Mouse (Mus musculus) cortical plate, adult 2 months (tissue): ENCODE results near the gene Exosc3.
A peak's percentile ranks its signal among the peaks of the same experiment; 100 is the strongest.

Source experiments
- CTCF ChIP-seq: fragments of 200-500 bp; IDR thresholded peaks from 2 replicates; pipeline ENCODE4 v1.5.1; 2011; ENCODE audit warnings: mild to moderate bottlenecking, control low read depth, low read length; ENCODE audit not compliant: insufficient read depth; ENCODE audit errors: extremely low read depth
- POLR2A ChIP-seq: fragments of 200-500 bp; IDR thresholded peaks from 2 replicates; pipeline ENCODE4 v1.6.1; 2011; ENCODE audit warnings: mild to moderate bottlenecking, low read length, control low read depth; ENCODE audit not compliant: insufficient read depth; ENCODE audit errors: extremely low read depth

DNA sequence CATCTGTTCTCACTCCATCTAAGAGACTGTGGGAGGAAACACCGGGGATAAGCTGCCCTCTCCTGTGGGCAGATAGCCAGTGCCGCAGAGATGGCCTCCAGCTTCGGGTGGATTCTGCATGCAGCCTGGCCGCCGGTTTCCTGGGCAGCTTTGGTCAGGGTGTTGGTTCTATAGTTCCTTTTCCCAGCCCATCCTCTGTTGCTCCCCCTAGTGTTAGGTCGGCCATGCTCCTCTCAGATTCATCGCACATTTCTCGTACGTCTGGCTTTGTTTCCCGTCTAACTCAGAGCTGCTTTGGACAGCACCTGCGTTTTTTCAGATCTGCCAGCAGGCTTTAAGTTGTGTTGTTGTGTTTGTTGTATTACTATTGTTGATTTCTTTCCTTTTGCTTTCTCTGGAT, 34.5 kb downstream of the Exosc3 start:
- TF ChIP-seq CTCF (peak; percentile 68), POLR2A (no peak)
